Mouse (Mus musculus): ENCODE results near the gene Rgcc.

- no peak for TF ChIP-seq POLR2A (IDR thresholded peaks at IDR 0.05; ENCODE audit: extremely low read depth, insufficient read depth, low read length)
- TF ChIP-seq CTCF (IDR thresholded peaks at IDR 0.05; ENCODE audit: extremely low read depth, insufficient read depth, low read length), result no peak
Observed at GRCm38 (mm10) chr14:79321881-79322280, 20.4 kb upstream of the Rgcc start.

Measured in cortical plate, adult 2 months (tissue).